Mouse (Mus musculus) lung, postnatal 4 days (tissue): Measurements from ENCODE around the gene Aqp9.

Experiments used
- DNase-seq, 2 experiments: peaks; one replicate each; pipeline ENCODE4 v3.0.0; 2021

Gene Aqp9

GRCm38 (mm10) chr9:71064291-71064840, 104.1 kb downstream of the Aqp9 start:
- DNase-seq = no peak

GRCm38 (mm10) chr9:71063551-71063950, 104.9 kb downstream of the Aqp9 start:
- DNase-seq = no peak

- DNase-seq = no peak
Measured at GRCm38 (mm10) chr9:71062976-71063375, 105.5 kb downstream of the Aqp9 start.

GRCm38 (mm10) chr9:71062301-71062700, 106.2 kb downstream of the Aqp9 start:
- DNase-seq = no peak
